Mouse (Mus musculus) erythroblast, embryonic 14.5 days (primary cell): ENCODE measurements around the gene Ptprd. TPM values are rescaled to one million over a fixed set of nuclear protein-coding genes. Genes with fewer than 3 reads are reported as not detected.

Experiments
- H3K27me3 ChIP-seq: 2 replicates; pipeline ENCODE4 v1.6.1; 2012; ENCODE audit warnings: inconsistent platforms; ENCODE audit not compliant: control insufficient read depth
- H3K36me3 ChIP-seq: 2 replicates; pipeline ENCODE4 v1.6.1; 2012; ENCODE audit warnings: mild to moderate bottlenecking, inconsistent platforms; ENCODE audit not compliant: control insufficient read depth
- H3K4me1 ChIP-seq: 2 replicates; pipeline ENCODE4 v1.6.1; 2012; ENCODE audit warnings: inconsistent platforms; ENCODE audit not compliant: control insufficient read depth
- H3K4me3 ChIP-seq: replicated peaks from 2 replicates; pipeline ENCODE3; 2012; ENCODE audit warnings: moderate library complexity, mild to moderate bottlenecking, inconsistent platforms
- H3K9me3 ChIP-seq: 2 replicates; pipeline ENCODE4 v1.6.1; 2012; ENCODE audit warnings: low read length, inconsistent platforms, mixed read lengths; ENCODE audit not compliant: control insufficient read depth
- GATA1 ChIP-seq: IDR thresholded peaks from 2 replicates; pipeline ENCODE4 v1.6.1; 2012; ENCODE audit warnings: low read length, inconsistent platforms, mixed read lengths
- TAL1 ChIP-seq: IDR thresholded peaks from 3 replicates; pipeline ENCODE4 v1.6.1; 2012; ENCODE audit warnings: low read length, inconsistent platforms, mixed read lengths
- polyA plus RNA-seq: library from polyadenylated mRNA; stranded (reverse); fragments of >175 nt; gene quantifications from 2 replicates; pipeline ENCODE4 v1.2.3, GENCODE M21; 2012

Ptprd gene
- polyA plus RNA-seq, 1 experiment: not detected

GRCm38 (mm10) chr4:76350241-76350962 lies 1861.4 kb downstream of the Ptprd start:
- no peaks in the 10 kb centered on the region for H3K27me3 ChIP-seq
- no peaks in the 10 kb centered on the region for H3K4me1 ChIP-seq
- no peaks in the 10 kb centered on the region for H3K36me3 ChIP-seq
- no peaks in the 10 kb centered on the region for H3K9me3 ChIP-seq
- no peak overlapping the region for H3K4me3 ChIP-seq
- TF ChIP-seq TAL1 (no peak), GATA1 (no peak)

- no peak for TF ChIP-seq TAL1
- no peak for TF ChIP-seq GATA1
- Histone ChIP-seq H3K36me3 (no peaks in the 10 kb centered on the region), H3K27me3 (no peaks in the 10 kb centered on the region), H3K4me3 (no peak overlapping the region), H3K4me1 (no peaks in the 10 kb centered on the region), H3K9me3 (no peaks in the 10 kb centered on the region)
These were observed 1867.7 kb downstream of the Ptprd start for GRCm38 (mm10) chr4:76344059-76344458.

GRCm38 (mm10) chr4:76337926-76338325 lies 1873.8 kb downstream of the Ptprd start:
- Histone ChIP-seq H3K4me3 (no peak overlapping the region), H3K27me3 (no peaks in the 10 kb centered on the region), H3K9me3 (no peaks in the 10 kb centered on the region), H3K4me1 (no peaks in the 10 kb centered on the region), H3K36me3 (no peaks in the 10 kb centered on the region)
- no peak for TF ChIP-seq TAL1

GRCm38 (mm10) chr4:76327346-76327745 lies 1884.4 kb downstream of the Ptprd start:
- no peaks in the 10 kb centered on the region for H3K27me3 ChIP-seq
- no peaks in the 10 kb centered on the region for H3K4me1 ChIP-seq
- no peak overlapping the region for H3K4me3 ChIP-seq
- H3K9me3 ChIP-seq: no peaks in the 10 kb centered on the region
- H3K36me3 ChIP-seq: no peaks in the 10 kb centered on the region
- no peak for TF ChIP-seq GATA1
- no peak for TF ChIP-seq TAL1

- no peak for TF ChIP-seq TAL1
- no peak for TF ChIP-seq GATA1
- H3K9me3 ChIP-seq: no peaks in the 10 kb centered on the region
- H3K27me3 ChIP-seq: no peaks in the 10 kb centered on the region
- no peak overlapping the region for H3K4me3 ChIP-seq
- H3K36me3 ChIP-seq: no peaks in the 10 kb centered on the region
- no peaks in the 10 kb centered on the region for H3K4me1 ChIP-seq
These were observed 1886.1 kb downstream of the Ptprd start for GRCm38 (mm10) chr4:76325646-76326045.

- Histone ChIP-seq H3K4me1 (no peaks in the 10 kb centered on the region), H3K4me3 (no peak overlapping the region), H3K9me3 (no peaks in the 10 kb centered on the region), H3K27me3 (no peaks in the 10 kb centered on the region), H3K36me3 (no peaks in the 10 kb centered on the region)
- no peak for TF ChIP-seq GATA1
- no peak for TF ChIP-seq TAL1
These were observed 1886.8 kb downstream of the Ptprd start for GRCm38 (mm10) chr4:76324928-76325327.

- H3K4me1 ChIP-seq: no peaks in the 10 kb centered on the region
- H3K36me3 ChIP-seq: no peaks in the 10 kb centered on the region
- no peaks in the 10 kb centered on the region for H3K9me3 ChIP-seq
- H3K27me3 ChIP-seq: no peaks in the 10 kb centered on the region
- TF ChIP-seq GATA1 (no peak), TAL1 (no peak)
- no peak overlapping the region for H3K4me3 ChIP-seq
These were observed 1887.3 kb downstream of the Ptprd start for GRCm38 (mm10) chr4:76324509-76324908.

- Histone ChIP-seq H3K4me3 (no peak overlapping the region), H3K36me3 (no peaks in the 10 kb centered on the region), H3K27me3 (no peaks in the 10 kb centered on the region), H3K4me1 (no peaks in the 10 kb centered on the region), H3K9me3 (no peaks in the 10 kb centered on the region)
- TF ChIP-seq TAL1 (no peak), GATA1 (no peak)
These were observed 1891.9 kb downstream of the Ptprd start for GRCm38 (mm10) chr4:76319874-76320273.

GRCm38 (mm10) chr4:76315977-76316376 lies 1895.8 kb downstream of the Ptprd start:
- no peak overlapping the region for H3K4me3 ChIP-seq
- H3K9me3 ChIP-seq: no peaks in the 10 kb centered on the region
- H3K36me3 ChIP-seq: no peaks in the 10 kb centered on the region
- TF ChIP-seq TAL1 (no peak), GATA1 (no peak)
- no peaks in the 10 kb centered on the region for H3K27me3 ChIP-seq
- H3K4me1 ChIP-seq: no peaks in the 10 kb centered on the region

- Histone ChIP-seq H3K4me1 (no peaks in the 10 kb centered on the region), H3K9me3 (no peaks in the 10 kb centered on the region), H3K36me3 (no peaks in the 10 kb centered on the region), H3K4me3 (no peak overlapping the region), H3K27me3 (no peaks in the 10 kb centered on the region)
- TF ChIP-seq GATA1 (no peak), TAL1 (no peak)
These were observed 1898.0 kb downstream of the Ptprd start for GRCm38 (mm10) chr4:76313749-76314148.
